Mouse (Mus musculus): ENCODE data around the gene Cmss1.

DNA sequence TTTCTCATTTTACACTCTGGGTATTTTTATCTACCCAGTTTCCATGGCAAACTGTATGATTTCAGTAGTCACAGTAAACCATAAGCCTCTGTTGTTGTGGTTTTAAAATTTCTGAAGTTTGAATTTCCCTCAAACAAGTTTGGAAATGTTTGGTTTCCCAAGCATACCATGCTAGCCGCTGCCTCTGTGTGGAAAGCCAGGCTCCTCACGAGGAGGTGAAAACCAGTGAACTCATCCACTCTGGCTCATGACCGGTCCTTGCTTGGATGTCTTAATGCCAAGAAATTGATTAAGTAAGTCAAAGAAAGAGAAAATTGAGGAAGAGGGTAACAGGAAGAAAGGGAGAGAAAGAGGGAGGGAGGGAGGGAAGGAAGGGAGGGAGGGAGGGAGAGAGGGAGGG lies 48.4 kb downstream of the Cmss1 start:
- TF ChIP-seq EP300 (IDR thresholded peaks at IDR 0.05; ENCODE audit: low read depth) (no peak), CTCF (IDR thresholded peaks at IDR 0.05; ENCODE audit: low read depth) (no peak)

All from liver, postnatal 0 days (tissue).